Mouse (Mus musculus) heart, embryonic 16.5 days (tissue): ENCODE measurements around the gene Pik3cg. TPM values are rescaled to one million over a fixed set of nuclear protein-coding genes. Genes with fewer than 3 reads are reported as not detected.
A peak's percentile ranks its signal among the peaks of the same experiment; 100 is the strongest.

Experiments used
- ATAC-seq: fragments of 200-750 bp; cut with Nextera tagmentation; replicated peaks from 2 replicates; pipeline ENCODE4 v1.8.0; 2017; ENCODE audit warnings: moderate number of reproducible peaks; ENCODE audit not compliant: insufficient read depth, low FRiP score; ENCODE audit errors: extremely low read depth
- H3K27ac ChIP-seq: fragments of 300-500 bp; sonication (generic); 2 replicates; pipeline ENCODE4 v1.5.1; 2014; ENCODE audit warnings: mild to moderate bottlenecking, low read length, control low read depth, moderate library complexity
- H3K27me3 ChIP-seq: fragments of 300-500 bp; sonication (generic); 2 replicates; pipeline ENCODE4 v1.6.1; 2014; ENCODE audit warnings: low read length, mixed read lengths; ENCODE audit not compliant: control insufficient read depth, insufficient read depth
- H3K36me3 ChIP-seq: fragments of 300-500 bp; sonication (generic); 2 replicates; pipeline ENCODE4 v1.6.1; 2014; ENCODE audit not compliant: control insufficient read depth, insufficient read depth
- H3K4me1 ChIP-seq: fragments of 300-500 bp; sonication (generic); 2 replicates; pipeline ENCODE4 v1.6.1; 2014; ENCODE audit warnings: low read length, mixed read lengths; ENCODE audit not compliant: control insufficient read depth, insufficient read depth
- H3K4me2 ChIP-seq: fragments of 300-500 bp; sonication (generic); 2 replicates; pipeline ENCODE4 v1.6.1; 2014; ENCODE audit warnings: low read depth, mild to moderate bottlenecking, control low read depth, low read length
- H3K4me3 ChIP-seq: fragments of 300-500 bp; sonication (generic); 2 replicates; pipeline ENCODE4 v1.5.1; 2014; ENCODE audit warnings: mild to moderate bottlenecking, control low read depth, low read length
- H3K9ac ChIP-seq: fragments of 300-500 bp; sonication (generic); 2 replicates; pipeline ENCODE4 v1.6.1; 2014; ENCODE audit warnings: low read length, control low read depth
- H3K9me3 ChIP-seq: fragments of 300-500 bp; sonication (generic); replicated peaks from 2 replicates; pipeline ENCODE4 v1.6.1; 2016; ENCODE audit warnings: low read length; ENCODE audit not compliant: control insufficient read depth
- WGBS: fragments of 180-500 bp; shearing (Covaris S2); extraction: QIAGEN DNeasy Blood & Tissue Kit; methylation state at CpG from one replicate; pipeline ENCODE4 v1.1.7; 2014; 5-methylcytosine and 5-hydroxymethylcytosine counted together
- polyA plus RNA-seq: library from polyadenylated mRNA; unstranded; fragments of >200 nt; fragmentation: Nextera tagmentation; extraction: Ambion mirVana; gene quantifications from 2 replicates; pipeline ENCODE4 v1.2.1, GENCODE M21; 2015

The Pik3cg gene
- polyA plus RNA-seq, 1 experiment from 2014 or later = 2.5 TPM

GRCm38 (mm10) chr12:32208951-32209350, 492 bp upstream of the Pik3cg start:
- ATAC-seq = peak; percentile 57; the same call in 1 of the 2 replicates
- Histone ChIP-seq H3K36me3 (no peaks in the 10 kb centered on the region), H3K9ac (peak overlapping the region; percentile 21; the same call in 1 of the 2 replicates), H3K27me3 (no peaks in the 10 kb centered on the region), H3K9me3 (no peaks in the 10 kb centered on the region), H3K4me1 (peaks cover 4% of the 10 kb centered on the region; the same call in 1 of the 2 replicates), H3K4me3 (peak overlapping the region; percentile 49; the same call in 1 of the 2 replicates), H3K4me2 (peak overlapping the region; percentile 47), H3K27ac (peak overlapping the region; percentile 74)
- 71% methylated on average over 2 of the region's 2 CpGs for WGBS

GRCm38 (mm10) chr12:32207141-32207540, 1.3 kb downstream of the Pik3cg start:
- Histone ChIP-seq H3K4me2 (no peak overlapping the region), H3K4me1 (peaks cover 4% of the 10 kb centered on the region; the same call in 1 of the 2 replicates), H3K9me3 (no peaks in the 10 kb centered on the region), H3K27ac (no peak overlapping the region), H3K4me3 (no peak overlapping the region), H3K9ac (no peak overlapping the region), H3K36me3 (no peaks in the 10 kb centered on the region), H3K27me3 (no peaks in the 10 kb centered on the region)
- no peak for ATAC-seq
- WGBS = 59% methylated on average over 3 of the region's 3 CpGs

- H3K27ac ChIP-seq = no peak overlapping the region
- no peak overlapping the region for H3K4me3 ChIP-seq
- no peaks in the 10 kb centered on the region for H3K27me3 ChIP-seq
- no peak overlapping the region for H3K9ac ChIP-seq
- H3K9me3 ChIP-seq = no peaks in the 10 kb centered on the region
- no peaks in the 10 kb centered on the region for H3K4me1 ChIP-seq
- H3K36me3 ChIP-seq = no peaks in the 10 kb centered on the region
- 73% methylated on average over 8 of the region's 8 CpGs for WGBS
- H3K4me2 ChIP-seq = no peak overlapping the region
- ATAC-seq = no peak
These were observed 4.8 kb downstream of the Pik3cg start for GRCm38 (mm10) chr12:32203695-32204094.

- Histone ChIP-seq H3K27me3 (no peaks in the 10 kb centered on the region), H3K4me3 (no peak overlapping the region), H3K4me1 (no peaks in the 10 kb centered on the region), H3K27ac (no peak overlapping the region), H3K36me3 (no peaks in the 10 kb centered on the region), H3K4me2 (no peak overlapping the region), H3K9ac (no peak overlapping the region), H3K9me3 (no peaks in the 10 kb centered on the region)
- 86% methylated on average over 5 of the region's 5 CpGs for WGBS
- no peak for ATAC-seq
These were observed 5.9 kb downstream of the Pik3cg start for GRCm38 (mm10) chr12:32202583-32202982.

GRCm38 (mm10) chr12:32201932-32202331, 6.5 kb downstream of the Pik3cg start:
- no peak for ATAC-seq
- Histone ChIP-seq H3K4me1 (no peaks in the 10 kb centered on the region), H3K27me3 (no peaks in the 10 kb centered on the region), H3K4me3 (no peak overlapping the region), H3K4me2 (no peak overlapping the region), H3K9me3 (no peaks in the 10 kb centered on the region), H3K36me3 (no peaks in the 10 kb centered on the region), H3K27ac (no peak overlapping the region), H3K9ac (no peak overlapping the region)
- 89% methylated on average over 7 of the region's 7 CpGs for WGBS

- Histone ChIP-seq H3K9me3 (no peaks in the 10 kb centered on the region), H3K4me1 (no peaks in the 10 kb centered on the region), H3K9ac (no peak overlapping the region), H3K36me3 (no peaks in the 10 kb centered on the region), H3K4me3 (no peak overlapping the region), H3K4me2 (no peak overlapping the region), H3K27ac (no peak overlapping the region), H3K27me3 (no peaks in the 10 kb centered on the region)
- 84% methylated on average over 6 of the region's 6 CpGs for WGBS
- ATAC-seq = no peak
These were observed 7.3 kb downstream of the Pik3cg start for GRCm38 (mm10) chr12:32201070-32201585.

GRCm38 (mm10) chr12:32200387-32201069, 7.9 kb downstream of the Pik3cg start:
- Histone ChIP-seq H3K27ac (no peak overlapping the region), H3K4me1 (no peaks in the 10 kb centered on the region), H3K36me3 (no peaks in the 10 kb centered on the region), H3K4me3 (no peak overlapping the region), H3K9ac (no peak overlapping the region), H3K9me3 (no peaks in the 10 kb centered on the region), H3K4me2 (no peak overlapping the region), H3K27me3 (no peaks in the 10 kb centered on the region)
- ATAC-seq = no peak
- WGBS = 72% methylated on average over 16 of the region's 16 CpGs

- H3K4me3 ChIP-seq = no peak overlapping the region
- WGBS = 73% methylated on average over 4 of the region's 4 CpGs
- no peak overlapping the region for H3K9ac ChIP-seq
- no peaks in the 10 kb centered on the region for H3K36me3 ChIP-seq
- H3K4me1 ChIP-seq = no peaks in the 10 kb centered on the region
- no peaks in the 10 kb centered on the region for H3K9me3 ChIP-seq
- no peak overlapping the region for H3K4me2 ChIP-seq
- no peak for ATAC-seq
- no peaks in the 10 kb centered on the region for H3K27me3 ChIP-seq
- H3K27ac ChIP-seq = no peak overlapping the region
These were observed 9.0 kb downstream of the Pik3cg start for GRCm38 (mm10) chr12:32199422-32199821.

- Histone ChIP-seq H3K9ac (no peak overlapping the region), H3K9me3 (no peaks in the 10 kb centered on the region), H3K4me1 (no peaks in the 10 kb centered on the region), H3K4me2 (no peak overlapping the region), H3K4me3 (no peak overlapping the region), H3K27ac (no peak overlapping the region), H3K27me3 (no peaks in the 10 kb centered on the region), H3K36me3 (no peaks in the 10 kb centered on the region)
- ATAC-seq = no peak
- 71% methylated on average over 4 of the region's 4 CpGs for WGBS
These were observed 10.4 kb downstream of the Pik3cg start for GRCm38 (mm10) chr12:32198025-32198424.
